Mouse (Mus musculus) erythroblast, embryonic 14.5 days (primary cell): ENCODE results near the gene Prmt8.

ENCODE experiments used
- GATA1 ChIP-seq: IDR thresholded peaks from 2 replicates; pipeline ENCODE4 v1.6.1; 2012; ENCODE audit warnings: low read length, inconsistent platforms, mixed read lengths
- TAL1 ChIP-seq: IDR thresholded peaks from 3 replicates; pipeline ENCODE4 v1.6.1; 2012; ENCODE audit warnings: low read length, inconsistent platforms, mixed read lengths

- no peak for TF ChIP-seq GATA1
- TF ChIP-seq TAL1, result no peak
Measured at GRCm38 (mm10) chr6:127756856-127757255, 12.4 kb downstream of the Prmt8 start.
